Mouse (Mus musculus) myocyte (in vitro differentiated cells): Measurements from ENCODE around the gene Psen1.
A peak's percentile ranks its signal among the peaks of the same experiment; 100 is the strongest.

Experiments used
- CEBPB ChIP-seq: IDR thresholded peaks from 2 replicates; pipeline ENCODE4 v1.6.1; 2011; ENCODE audit warnings: mild to moderate bottlenecking, moderate library complexity; ENCODE audit not compliant: poor library complexity, insufficient read depth, severe bottlenecking
- MAX ChIP-seq: IDR thresholded peaks from one replicate; pipeline ENCODE4 v1.6.1; 2011; ENCODE audit warnings: low read depth, mild to moderate bottlenecking, control low read depth
- MYOD1 ChIP-seq, 3 experiments: IDR thresholded peaks; one replicate each; pipeline ENCODE4 v1.6.1; 2011; ENCODE audit warnings: control low read depth in 2 of 3, low read depth in 2 of 3, mild to moderate bottlenecking in 2 of 3, moderate library complexity in 1 of 3; ENCODE audit not compliant: insufficient read length in 2 of 3, control insufficient read depth in 1 of 3
- POLR2A ChIP-seq: IDR thresholded peaks from one replicate; pipeline ENCODE4 v1.6.1; 2011; ENCODE audit warnings: low read depth, mild to moderate bottlenecking, control low read depth, moderate library complexity; ENCODE audit not compliant: insufficient read length
- TCF12 ChIP-seq: IDR thresholded peaks from one replicate; pipeline ENCODE4 v1.6.1; 2011; ENCODE audit warnings: mild to moderate bottlenecking, control low read depth; ENCODE audit not compliant: poor library complexity, insufficient read depth, severe bottlenecking
- USF1 ChIP-seq: IDR thresholded peaks from one replicate; pipeline ENCODE4 v1.6.1; 2011; ENCODE audit warnings: low read depth, mild to moderate bottlenecking, control low read depth, moderate library complexity

GRCm38 (mm10) chr12:83770418-83771256 lies 82.7 kb downstream of the Psen1 start:
- TF ChIP-seq USF1 (peak; percentile 13), POLR2A (no peak), CEBPB (no peak), TCF12 (no peak), MAX (no peak), MYOD1 (IDR thresholded peaks at IDR 0.05; ENCODE audit: control insufficient read depth in 1 of 3, insufficient read length in 2 of 3, low read depth in 2 of 3) (no peak)
